Mouse (Mus musculus) lung, embryonic 15.5 days (tissue): ENCODE data around the gene Lmbr1l. TPM values are rescaled to one million over a fixed set of nuclear protein-coding genes. Genes with fewer than 3 reads are reported as not detected.
"Not testable (repeated sequence)": the region's sequence is repeated elsewhere in the genome, so short reads cannot be mapped to it uniquely, and the experiment has no call there.

Source experiments
- ATAC-seq: fragments of 200-750 bp; cut with Nextera tagmentation; 2 replicates; pipeline ENCODE4 v1.8.0; 2017; ENCODE audit warnings: moderate number of reproducible peaks, borderline replicate concordance; ENCODE audit not compliant: low FRiP score, low TSS enrichment; ENCODE audit errors: extremely low read depth
- H3K27ac ChIP-seq: fragments of 300-500 bp; sonication (generic); 2 replicates; pipeline ENCODE4 v1.5.1; 2015; ENCODE audit warnings: moderate library complexity, mild to moderate bottlenecking, inconsistent platforms
- H3K27me3 ChIP-seq: fragments of 300-500 bp; sonication (generic); 2 replicates; pipeline ENCODE4 v1.6.1; 2015; ENCODE audit warnings: inconsistent platforms
- H3K36me3 ChIP-seq: fragments of 300-500 bp; sonication (generic); 2 replicates; pipeline ENCODE4 v1.6.1; 2015; ENCODE audit warnings: inconsistent platforms
- H3K4me1 ChIP-seq: fragments of 300-500 bp; sonication (generic); 2 replicates; pipeline ENCODE4 v1.6.1; 2015; ENCODE audit warnings: inconsistent platforms
- H3K4me2 ChIP-seq: fragments of 300-500 bp; sonication (generic); 2 replicates; pipeline ENCODE4 v1.6.1; 2015; ENCODE audit warnings: inconsistent platforms, mild to moderate bottlenecking, moderate library complexity
- H3K4me3 ChIP-seq: fragments of 300-500 bp; sonication (generic); 2 replicates; pipeline ENCODE4 v1.5.1; 2015; ENCODE audit warnings: mild to moderate bottlenecking, inconsistent platforms
- H3K9ac ChIP-seq: fragments of 300-500 bp; sonication (generic); 2 replicates; pipeline ENCODE4 v1.6.1; 2015; ENCODE audit warnings: inconsistent platforms
- H3K9me3 ChIP-seq: fragments of 300-500 bp; sonication (generic); 2 replicates; pipeline ENCODE4 v1.6.1; 2016; ENCODE audit warnings: inconsistent platforms
- WGBS: fragments of 180-500 bp; shearing (Covaris S2); methylation state at CpG from one replicate; pipeline ENCODE4 v1.1.7; 2015; 5-methylcytosine and 5-hydroxymethylcytosine counted together
- polyA plus RNA-seq: library from polyadenylated mRNA; unstranded; fragments of >200 nt; fragmentation: Nextera tagmentation; extraction: Ambion mirVana; gene quantifications from 2 replicates; pipeline ENCODE4 v1.2.1, GENCODE M21; 2015

The Lmbr1l gene
- polyA plus RNA-seq, 1 experiment from 2014 or later = 15.8 TPM

GRCm38 (mm10) chr15:98951122-98952062 lies 33.4 kb upstream of the Lmbr1l start:
- ATAC-seq, H3K36me3 ChIP-seq, H3K9me3 ChIP-seq, H3K27ac ChIP-seq, H3K27me3 ChIP-seq: not testable (repeated sequence)
- WGBS = 77% methylated on average over 11 of the region's 15 CpGs
- H3K9ac ChIP-seq = peak overlapping the region; percentile 39; the same call in 1 of the 2 replicates
- peak overlapping the region; percentile 79 for H3K4me3 ChIP-seq
- peak overlapping the region; percentile 50 for H3K4me2 ChIP-seq
- peaks cover 19% of the 10 kb centered on the region for H3K4me1 ChIP-seq

GRCm38 (mm10) chr15:98949607-98949892 lies 31.5 kb upstream of the Lmbr1l start:
- ATAC-seq = no peak
- Histone ChIP-seq H3K4me1 (peaks cover 14% of the 10 kb centered on the region), H3K9ac (no peak overlapping the region), H3K4me2 (no peak overlapping the region), H3K36me3 (peaks cover 9% of the 10 kb centered on the region; the same call in 1 of the 2 replicates), H3K27me3 (no peaks in the 10 kb centered on the region), H3K27ac (no peak overlapping the region), H3K4me3 (no peak overlapping the region), H3K9me3 (no peaks in the 10 kb centered on the region)
- whole genome bisulfite sequencing = 63% methylated on average over 3 of the region's 3 CpGs

- H3K27ac ChIP-seq = no peak overlapping the region
- peaks cover 9% of the 10 kb centered on the region for H3K4me1 ChIP-seq
- H3K4me3 ChIP-seq = no peak overlapping the region
- no peak overlapping the region for H3K4me2 ChIP-seq
- H3K27me3 ChIP-seq = no peaks in the 10 kb centered on the region
- H3K9ac ChIP-seq = no peak overlapping the region
- ATAC-seq = no peak
- H3K36me3 ChIP-seq = peaks cover 9% of the 10 kb centered on the region; the same call in 1 of the 2 replicates
- no peaks in the 10 kb centered on the region for H3K9me3 ChIP-seq
- 74% methylated on average over 6 of the region's 6 CpGs for WGBS
Observed at GRCm38 (mm10) chr15:98948857-98949606, 31.0 kb upstream of the Lmbr1l start.

GRCm38 (mm10) chr15:98948382-98948781 lies 30.4 kb upstream of the Lmbr1l start:
- Histone ChIP-seq H3K27me3 (no peaks in the 10 kb centered on the region), H3K27ac (no peak overlapping the region), H3K36me3 (peaks cover 9% of the 10 kb centered on the region; the same call in 1 of the 2 replicates), H3K4me3 (no peak overlapping the region), H3K4me1 (peaks cover 7% of the 10 kb centered on the region), H3K9me3 (no peaks in the 10 kb centered on the region), H3K9ac (no peak overlapping the region), H3K4me2 (no peak overlapping the region)
- no peak for ATAC-seq

- H3K4me2 ChIP-seq = no peak overlapping the region
- 41% methylated on average over 3 of the region's 3 CpGs for WGBS
- no peak for ATAC-seq
- H3K4me1 ChIP-seq = peaks cover 7% of the 10 kb centered on the region
- H3K27ac ChIP-seq = no peak overlapping the region
- H3K9me3 ChIP-seq = no peaks in the 10 kb centered on the region
- no peaks in the 10 kb centered on the region for H3K27me3 ChIP-seq
- no peak overlapping the region for H3K9ac ChIP-seq
- no peak overlapping the region for H3K4me3 ChIP-seq
- peaks cover 9% of the 10 kb centered on the region; the same call in 1 of the 2 replicates for H3K36me3 ChIP-seq
Observed at GRCm38 (mm10) chr15:98947884-98948283, 29.9 kb upstream of the Lmbr1l start.

GRCm38 (mm10) chr15:98943133-98943532 lies 25.1 kb upstream of the Lmbr1l start:
- no peaks in the 10 kb centered on the region for H3K4me1 ChIP-seq
- ATAC-seq = no peak
- 56% methylated on average over 4 of the region's 4 CpGs for WGBS

GRCm38 (mm10) chr15:98942081-98942480 lies 24.1 kb upstream of the Lmbr1l start:
- H3K4me3 ChIP-seq = no peak overlapping the region
- H3K9ac ChIP-seq = no peak overlapping the region
- H3K27me3 ChIP-seq = no peaks in the 10 kb centered on the region
- WGBS = 63% methylated on average over 4 of the region's 4 CpGs
- ATAC-seq = no peak
- no peak overlapping the region for H3K4me2 ChIP-seq
- H3K27ac ChIP-seq = no peak overlapping the region
- no peaks in the 10 kb centered on the region for H3K9me3 ChIP-seq
- no peaks in the 10 kb centered on the region for H3K36me3 ChIP-seq
- H3K4me1 ChIP-seq = no peaks in the 10 kb centered on the region

More at GRCm38 (mm10) chr15:98943133-98943532, 25.1 kb upstream of the Lmbr1l start:
- Histone ChIP-seq H3K4me3 (no peak overlapping the region), H3K36me3 (no peaks in the 10 kb centered on the region), H3K27me3 (no peaks in the 10 kb centered on the region), H3K9ac (no peak overlapping the region), H3K4me2 (no peak overlapping the region), H3K9me3 (no peaks in the 10 kb centered on the region), H3K27ac (no peak overlapping the region)

- H3K4me3 ChIP-seq = no peak overlapping the region
- no peak for ATAC-seq
- H3K9ac ChIP-seq = no peak overlapping the region
- no peaks in the 10 kb centered on the region for H3K4me1 ChIP-seq
- H3K4me2 ChIP-seq = no peak overlapping the region
- H3K27me3 ChIP-seq = no peaks in the 10 kb centered on the region
- no peaks in the 10 kb centered on the region for H3K9me3 ChIP-seq
- WGBS = 62% methylated on average over 2 of the region's 2 CpGs
- H3K36me3 ChIP-seq = no peaks in the 10 kb centered on the region
- H3K27ac ChIP-seq = no peak overlapping the region
Observed at GRCm38 (mm10) chr15:98941539-98941938, 23.5 kb upstream of the Lmbr1l start.

GRCm38 (mm10) chr15:98940816-98941215 lies 22.8 kb upstream of the Lmbr1l start:
- Histone ChIP-seq H3K4me3 (no peak overlapping the region), H3K36me3 (no peaks in the 10 kb centered on the region), H3K27ac (no peak overlapping the region), H3K9ac (no peak overlapping the region), H3K27me3 (no peaks in the 10 kb centered on the region), H3K4me1 (peaks cover 4% of the 10 kb centered on the region; the same call in 1 of the 2 replicates), H3K4me2 (no peak overlapping the region), H3K9me3 (no peaks in the 10 kb centered on the region)
- no peak for ATAC-seq
- WGBS = 64% methylated on average over 10 of the region's 10 CpGs

GRCm38 (mm10) chr15:98934217-98934839 lies 16.3 kb upstream of the Lmbr1l start, which contains the start of gene Tuba1b:
TSS of gene Tuba1b (minus strand) at chr15:98934565.
- Histone ChIP-seq H3K27me3 (no peaks in the 10 kb centered on the region), H3K4me2 (peak within 1 kb of the TSS; percentile 90), H3K9ac (peak within 1 kb of the TSS; percentile 79), H3K4me3 (peak within 1 kb of the TSS; percentile 72), H3K36me3 (peaks cover 13% of the 10 kb centered on the region), H3K9me3 (no peaks in the 10 kb centered on the region), H3K27ac (peak within 1 kb of the TSS; percentile 97), H3K4me1 (peaks cover 22% of the 10 kb centered on the region)
- WGBS = 2% methylated on average over 47 of the region's 58 CpGs
- peak; percentile 98 for ATAC-seq

GRCm38 (mm10) chr15:98933833-98934216 lies 15.8 kb upstream of the Lmbr1l start:
- peak overlapping the region; percentile 90 for H3K4me2 ChIP-seq
- peak overlapping the region; percentile 79 for H3K9ac ChIP-seq
- peaks cover 13% of the 10 kb centered on the region for H3K36me3 ChIP-seq
- under 1% methylated on average over 35 of the region's 35 CpGs for WGBS
- no peaks in the 10 kb centered on the region for H3K9me3 ChIP-seq
- peak overlapping the region; percentile 72 for H3K4me3 ChIP-seq
- H3K27ac ChIP-seq = peak overlapping the region; percentile 97
- H3K4me1 ChIP-seq = peaks cover 26% of the 10 kb centered on the region
- no peaks in the 10 kb centered on the region for H3K27me3 ChIP-seq
- ATAC-seq = peak; percentile 84
